Mouse (Mus musculus) heart, postnatal 0 days (tissue): ENCODE measurements around the gene Pipox. TPM values are rescaled to one million over a fixed set of nuclear protein-coding genes. Genes with fewer than 3 reads are reported as not detected.
A peak's percentile ranks its signal among the peaks of the same experiment; 100 is the strongest.

ENCODE experiments used
- ATAC-seq: fragments of 200-750 bp; cut with Nextera tagmentation; 2 replicates; pipeline ENCODE4 v1.8.0; 2017; ENCODE audit warnings: low read depth, moderate number of reproducible peaks, moderate library complexity; ENCODE audit not compliant: insufficient read depth
- DNase-seq: peaks from one replicate; pipeline ENCODE4 v3.0.0-alpha.2; 2016; ENCODE audit warnings: low spot score
- H3K27ac ChIP-seq: fragments of 300-500 bp; sonication (generic); 2 replicates; pipeline ENCODE4 v1.5.1; 2014; ENCODE audit warnings: low read depth, mild to moderate bottlenecking
- H3K27me3 ChIP-seq: fragments of 300-500 bp; sonication (generic); 2 replicates; pipeline ENCODE4 v1.6.1; 2014; ENCODE audit warnings: low read length, mixed read lengths; ENCODE audit not compliant: control insufficient read depth, insufficient read depth
- H3K36me3 ChIP-seq: fragments of 300-500 bp; sonication (generic); replicated peaks from 2 replicates; pipeline ENCODE4 v1.6.1; 2014; ENCODE audit warnings: low read length, mixed read lengths; ENCODE audit not compliant: control insufficient read depth, insufficient read depth
- H3K4me1 ChIP-seq: fragments of 300-500 bp; sonication (generic); 2 replicates; pipeline ENCODE4 v1.6.1; 2014; ENCODE audit warnings: antibody characterized with exemption; ENCODE audit not compliant: control insufficient read depth, insufficient read depth
- H3K4me2 ChIP-seq: fragments of 300-500 bp; sonication (generic); 2 replicates; pipeline ENCODE4 v1.6.1; 2014; ENCODE audit warnings: low read depth, mild to moderate bottlenecking, low read length, moderate library complexity
- H3K4me3 ChIP-seq: fragments of 300-500 bp; sonication (generic); 2 replicates; pipeline ENCODE4 v1.5.1; 2014; ENCODE audit warnings: low read depth, low read length
- H3K9ac ChIP-seq: fragments of 300-500 bp; sonication (generic); replicated peaks from 2 replicates; pipeline ENCODE4 v1.6.1; 2014; ENCODE audit warnings: low read depth, low read length, mixed read lengths
- H3K9me3 ChIP-seq: fragments of 300-500 bp; sonication (generic); replicated peaks from 2 replicates; pipeline ENCODE4 v1.6.1; 2016; ENCODE audit warnings: low read length; ENCODE audit not compliant: control insufficient read depth
- CTCF ChIP-seq: IDR thresholded peaks from 2 replicates; pipeline ENCODE4 v1.5.1; 2016; ENCODE audit warnings: antibody characterized with exemption, control low read depth, low read depth
- EP300 ChIP-seq: IDR thresholded peaks from 2 replicates; pipeline ENCODE4 v1.6.1; 2016; ENCODE audit warnings: antibody characterized with exemption, low read depth
- WGBS: fragments of 180-500 bp; shearing (Covaris S2); extraction: QIAGEN DNeasy Blood & Tissue Kit; methylation state at CpG from one replicate; pipeline ENCODE4 v1.1.7; 2014; 5-methylcytosine and 5-hydroxymethylcytosine counted together
- polyA plus RNA-seq: library from polyadenylated mRNA; unstranded; fragments of >200 nt; fragmentation: Nextera tagmentation; extraction: Ambion mirVana; gene quantifications from 2 replicates; pipeline ENCODE4 v1.2.1, GENCODE M21; 2015
- total RNA-seq: library from RNA; depleted of rRNA; stranded (reverse); fragments of >200 nt; gene quantifications from 2 replicates; pipeline ENCODE4 v1.2.3, GENCODE M21; 2014; ENCODE audit warnings: low replicate concordance

The Pipox gene
- total and polyA plus RNA-seq, 2 experiments from 2014 or later: 2.4 to 2.6 TPM

GRCm38 (mm10) chr11:77887373-77887960 lies 6.4 kb downstream of the Pipox start:
- Histone ChIP-seq H3K4me1 (0 out of 2 replicates have a peak, but pooled peaks cover 15% of the 10 kb centered on the region), H3K9ac (no peak overlapping the region), H3K27ac (no peak overlapping the region), H3K4me3 (no peak overlapping the region), H3K4me2 (no peak overlapping the region; the same call in 1 of the 2 replicates), H3K27me3 (no peaks in the 10 kb centered on the region), H3K36me3 (no peaks in the 10 kb centered on the region), H3K9me3 (no peaks in the 10 kb centered on the region)
- 35% methylated on average over 17 of the region's 17 CpGs for WGBS
- ATAC-seq: no peak
- DNase-seq: no peak
- TF ChIP-seq CTCF: no peak
- TF ChIP-seq EP300: no peak

GRCm38 (mm10) chr11:77885246-77885575 lies 8.7 kb downstream of the Pipox start:
- Histone ChIP-seq H3K9me3 (no peaks in the 10 kb centered on the region), H3K9ac (no peak overlapping the region), H3K27ac (peak overlapping the region; percentile 70), H3K4me2 (peak overlapping the region; percentile 32; the same call in 1 of the 2 replicates), H3K36me3 (no peaks in the 10 kb centered on the region), H3K4me1 (0 out of 2 replicates have a peak, but pooled peaks cover 15% of the 10 kb centered on the region), H3K4me3 (no peak overlapping the region), H3K27me3 (no peaks in the 10 kb centered on the region)
- TF ChIP-seq CTCF (no peak), EP300 (no peak)
- 29% methylated on average over 8 of the region's 8 CpGs for WGBS
- DNase-seq (no peak), ATAC-seq (0 out of 2 replicates have a peak, but pooled peaks have one; percentile 13)

GRCm38 (mm10) chr11:77884524-77885245 lies 9.2 kb downstream of the Pipox start:
- TF ChIP-seq EP300: no peak
- TF ChIP-seq CTCF: no peak
- 32% methylated on average over 10 of the region's 10 CpGs for WGBS
- no peaks in the 10 kb centered on the region for H3K36me3 ChIP-seq
- ATAC-seq (peak; percentile 69), DNase-seq (peak; percentile 67)
- no peaks in the 10 kb centered on the region for H3K9me3 ChIP-seq
- H3K27ac ChIP-seq: peak overlapping the region; percentile 70
- no peak overlapping the region for H3K9ac ChIP-seq
- H3K4me1 ChIP-seq: 0 out of 2 replicates have a peak, but pooled peaks cover 15% of the 10 kb centered on the region
- no peak overlapping the region for H3K4me3 ChIP-seq
- H3K27me3 ChIP-seq: no peaks in the 10 kb centered on the region
- H3K4me2 ChIP-seq: peak overlapping the region; percentile 32; the same call in 1 of the 2 replicates

GRCm38 (mm10) chr11:77876760-77877148 lies 17.1 kb downstream of the Pipox start:
- Histone ChIP-seq H3K27ac (peak overlapping the region; percentile 80), H3K4me1 (peaks cover 34% of the 10 kb centered on the region), H3K27me3 (no peaks in the 10 kb centered on the region), H3K36me3 (no peaks in the 10 kb centered on the region), H3K9ac (0 out of 2 replicates have a peak overlapping the region, but pooled peaks have one; percentile 11), H3K9me3 (no peaks in the 10 kb centered on the region), H3K4me3 (no peak overlapping the region), H3K4me2 (peak overlapping the region; percentile 47; the same call in 1 of the 2 replicates)
- WGBS: 45% methylated on average over 11 of the region's 11 CpGs
- DNase-seq (no peak), ATAC-seq (no peak; the same call in 1 of the 2 replicates)
- no peak for TF ChIP-seq EP300
- no peak for TF ChIP-seq CTCF

- H3K27ac ChIP-seq: peak overlapping the region; percentile 80
- H3K27me3 ChIP-seq: no peaks in the 10 kb centered on the region
- peak; percentile 75 for ATAC-seq
- TF ChIP-seq EP300 (no peak), CTCF (no peak)
- DNase-seq: peak; percentile 60
- no peak overlapping the region for H3K4me3 ChIP-seq
- H3K9ac ChIP-seq: peak overlapping the region; percentile 20; the same call in 1 of the 2 replicates
- peaks cover 38% of the 10 kb centered on the region for H3K4me1 ChIP-seq
- H3K9me3 ChIP-seq: no peaks in the 10 kb centered on the region
- no peaks in the 10 kb centered on the region for H3K36me3 ChIP-seq
- WGBS: 30% methylated on average over 26 of the region's 26 CpGs
- peak overlapping the region; percentile 47 for H3K4me2 ChIP-seq
Measured at GRCm38 (mm10) chr11:77875847-77876759, 17.8 kb downstream of the Pipox start.
